29 mouse cellular contexts compared by ENCODE assay signal in genomic region chr14:86385136-86385535, GRCm38 (mm10).
DNase-seq lines count a peak whose midpoint lies in the region; ATAC-seq and TF ChIP-seq lines count a peak whose summit lies in the region.
"Had no signal": no experiment of that assay in that cellular context is flagged by ENCODE, and none has a peak within 500 bp of the region (broad histone marks: within the 10 kb centered on the region; RNA-seq: fewer than 3 reads in every experiment).

No protein-coding gene starts in this region.

- H3K36me3 ChIP-seq in lung, postnatal 0 days (ENCODE audit: insufficient read depth, low read length) = no peaks in the 10 kb centered on the region
- no peaks in the 10 kb centered on the region for H3K36me3 ChIP-seq in forebrain, embryonic 16.5 days (ENCODE audit: control insufficient read depth, insufficient read depth)
- H3K36me3 ChIP-seq: embryonic facial prominence, embryonic 15.5 days; forebrain, embryonic 12.5 days; heart, embryonic 12.5 days; hindbrain, embryonic 13.5 days; liver, embryonic 12.5 days; midbrain, embryonic 12.5 days; neural tube, embryonic 12.5 days; stomach, embryonic 15.5 days had no signal

- H3K9me3 ChIP-seq in lung, postnatal 0 days (ENCODE audit: low read length) = no peaks in the 10 kb centered on the region
- H3K9me3 ChIP-seq in forebrain, embryonic 16.5 days (ENCODE audit: control insufficient read depth, low read length) = no peaks in the 10 kb centered on the region
- H3K9me3 ChIP-seq: embryonic facial prominence, embryonic 15.5 days; forebrain, embryonic 12.5 days; heart, embryonic 12.5 days; hindbrain, embryonic 13.5 days; liver, embryonic 12.5 days; megakaryocyte, embryonic 14.5 days; midbrain, embryonic 12.5 days; neural tube, embryonic 12.5 days; stomach, embryonic 15.5 days had no signal

- H3K4me1 ChIP-seq in lung, postnatal 0 days (ENCODE audit: insufficient read depth, low read depth, low read length) = no peaks in the 10 kb centered on the region
- H3K4me1 ChIP-seq in forebrain, embryonic 16.5 days (replicated peaks; ENCODE audit: control insufficient read depth, insufficient read depth, low read length) = no peaks in the 10 kb centered on the region
- H3K4me1 ChIP-seq: embryonic facial prominence, embryonic 15.5 days; forebrain, embryonic 12.5 days; heart, embryonic 12.5 days; hindbrain, embryonic 13.5 days; liver, embryonic 12.5 days; midbrain, embryonic 12.5 days; neural tube, embryonic 12.5 days; stomach, embryonic 15.5 days had no signal

- no peak for ATAC-seq in lung, postnatal 0 days
- ATAC-seq in forebrain, embryonic 16.5 days = no peak
- ATAC-seq: activated CD4-positive, CD25-positive, alpha-beta regulatory T cell, adult 4 months; intestine, embryonic 16.5 days; liver, embryonic 12.5 days; liver, postnatal 0 days had no signal

- H3K4me2 ChIP-seq in lung, postnatal 0 days (replicated peaks; ENCODE audit: low read depth, low read length) = no peak overlapping the region
- H3K4me2 ChIP-seq in forebrain, embryonic 16.5 days (ENCODE audit: low read length) = no peak overlapping the region
- H3K4me2 ChIP-seq: embryonic facial prominence, embryonic 15.5 days; forebrain, embryonic 12.5 days; heart, embryonic 12.5 days; hindbrain, embryonic 13.5 days; liver, embryonic 12.5 days; midbrain, embryonic 12.5 days; neural tube, embryonic 12.5 days; stomach, embryonic 15.5 days had no signal

- H3K27me3 ChIP-seq in lung, postnatal 0 days (replicated peaks; ENCODE audit: insufficient read depth, low read length) = no peaks in the 10 kb centered on the region
- no peaks in the 10 kb centered on the region for H3K27me3 ChIP-seq in forebrain, embryonic 16.5 days (replicated peaks; ENCODE audit: control insufficient read depth, insufficient read depth, low read length)
- H3K27me3 ChIP-seq: embryonic facial prominence, embryonic 15.5 days; forebrain, embryonic 12.5 days; heart, embryonic 12.5 days; hindbrain, embryonic 13.5 days; liver, embryonic 12.5 days; megakaryocyte, embryonic 14.5 days; midbrain, embryonic 12.5 days; neural tube, embryonic 12.5 days; stomach, embryonic 15.5 days had no signal

- no peak overlapping the region for H3K4me3 ChIP-seq in lung, postnatal 0 days (ENCODE audit: low read depth, low read length)
- no peak overlapping the region for H3K4me3 ChIP-seq in forebrain, embryonic 16.5 days (replicated peaks; ENCODE audit: low read length)
- H3K4me3 ChIP-seq: embryonic facial prominence, embryonic 15.5 days; forebrain, embryonic 12.5 days; heart, embryonic 12.5 days; hindbrain, embryonic 13.5 days; liver, embryonic 12.5 days; megakaryocyte, embryonic 14.5 days; midbrain, embryonic 12.5 days; myocyte; neural tube, embryonic 12.5 days; stomach, embryonic 15.5 days had no signal

- TF ChIP-seq CTCF in lung, postnatal 0 days (IDR thresholded peaks at IDR 0.05) = no peak

- no peak overlapping the region for H3K27ac ChIP-seq in lung, postnatal 0 days (ENCODE audit: low read length)
- H3K27ac ChIP-seq in forebrain, embryonic 16.5 days (ENCODE audit: low read length) = no peak overlapping the region
- H3K27ac ChIP-seq: embryonic facial prominence, embryonic 15.5 days; forebrain, embryonic 12.5 days; hindbrain, embryonic 13.5 days; liver, embryonic 12.5 days; midbrain, embryonic 12.5 days; neural tube, embryonic 12.5 days; stomach, embryonic 15.5 days had no signal

- WGBS in lung, postnatal 0 days = 43% methylated on average over 6 of the region's 6 CpGs
- WGBS in forebrain, embryonic 16.5 days = 86% methylated on average over 6 of the region's 6 CpGs

- no peak overlapping the region for H3K9ac ChIP-seq in lung, postnatal 0 days (replicated peaks; ENCODE audit: low read depth)
- no peak overlapping the region for H3K9ac ChIP-seq in forebrain, embryonic 16.5 days (replicated peaks; ENCODE audit: low read depth, low read length)
- H3K9ac ChIP-seq: embryonic facial prominence, embryonic 15.5 days; forebrain, embryonic 12.5 days; heart, embryonic 12.5 days; hindbrain, embryonic 13.5 days; liver, embryonic 12.5 days; liver, postnatal 0 days; midbrain, embryonic 12.5 days; neural tube, embryonic 12.5 days; stomach, embryonic 15.5 days had no signal

- TF ChIP-seq EP300 in lung, postnatal 0 days (IDR thresholded peaks at IDR 0.05) = no peak

- DNase-seq in gastrocnemius, adult 18-20 months (ENCODE audit: low spot score) = peak; percentile 9
- no peak for DNase-seq in gastrocnemius, postnatal 4 days (ENCODE audit: low spot score in 2 of 2)
- peak; percentile 21 for DNase-seq in lung, postnatal 0 days (ENCODE audit: low spot score)
- DNase-seq in lung, postnatal 4 days = no peak
- DNase-seq in adrenal gland, postnatal 14 days = peak; percentile 40
- DNase-seq: B cell, adult 2 months; cerebellum, adult 18-20 months; cerebellum, postnatal 10 days; gastrocnemius, postnatal 14 days; heart, adult 18-20 months; heart, postnatal 4 days; layer of hippocampus, postnatal 36 days; left cerebral cortex, postnatal 4 days; liver, postnatal 0 days; lung, postnatal 36 days; right cerebral cortex, postnatal 14 days had no signal

Comparison
In these comparisons a context has a peak if more than half of its experiments do, and no peak if none do; other contexts are left out.
1. DNase-seq: peak in gastrocnemius, adult 18-20 months (single experiment), lung, postnatal 0 days (single experiment) and adrenal gland, postnatal 14 days (single experiment); none in gastrocnemius, postnatal 4 days (0 of 2) and lung, postnatal 4 days (0 of 2).